Mouse (Mus musculus) heart, embryonic 11.5 days (tissue): ENCODE data around the gene Ephb1. TPM values are rescaled to one million over a fixed set of nuclear protein-coding genes. Genes with fewer than 3 reads are reported as not detected.

Experiments
- ATAC-seq: fragments of 200-750 bp; cut with Nextera tagmentation; replicated peaks from 2 replicates; pipeline ENCODE4 v1.8.0; 2017; ENCODE audit warnings: moderate library complexity; ENCODE audit not compliant: insufficient number of reproducible peaks, low FRiP score, low TSS enrichment
- H3K27ac ChIP-seq: fragments of 300-500 bp; sonication (generic); 2 replicates; pipeline ENCODE4 v1.5.1; 2014; ENCODE audit warnings: mild to moderate bottlenecking, low read depth, low read length
- H3K27me3 ChIP-seq: fragments of 300-500 bp; sonication (generic); 2 replicates; pipeline ENCODE4 v1.6.1; 2014; ENCODE audit warnings: mild to moderate bottlenecking, low read length, mixed read lengths; ENCODE audit not compliant: control insufficient read depth, insufficient read depth
- H3K36me3 ChIP-seq: fragments of 300-500 bp; sonication (generic); 2 replicates; pipeline ENCODE4 v1.6.1; 2014; ENCODE audit warnings: mild to moderate bottlenecking, low read length, moderate library complexity, mixed read lengths; ENCODE audit not compliant: control insufficient read depth, insufficient read depth
- H3K4me1 ChIP-seq: fragments of 300-500 bp; sonication (generic); 2 replicates; pipeline ENCODE4 v1.6.1; 2014; ENCODE audit warnings: low read length; ENCODE audit not compliant: control insufficient read depth, insufficient read depth
- H3K4me2 ChIP-seq: fragments of 300-500 bp; sonication (generic); 2 replicates; pipeline ENCODE4 v1.6.1; 2014; ENCODE audit warnings: mild to moderate bottlenecking, moderate library complexity
- H3K4me3 ChIP-seq: fragments of 300-500 bp; sonication (generic); 2 replicates; pipeline ENCODE4 v1.5.1; 2014; ENCODE audit warnings: low read depth, low read length
- H3K9ac ChIP-seq: fragments of 300-500 bp; sonication (generic); 2 replicates; pipeline ENCODE4 v1.6.1; 2014; ENCODE audit warnings: mild to moderate bottlenecking, low read depth, low read length, moderate library complexity
- H3K9me3 ChIP-seq: fragments of 300-500 bp; sonication (generic); replicated peaks from 2 replicates; pipeline ENCODE4 v1.6.1; 2016; ENCODE audit warnings: low read length; ENCODE audit not compliant: control insufficient read depth
- WGBS: fragments of 180-500 bp; shearing (Covaris S2); extraction: QIAGEN DNeasy Blood & Tissue Kit; methylation state at CpG from one replicate; pipeline ENCODE4 v1.1.7; 2014; ENCODE audit not compliant: insufficient replicate concordance; 5-methylcytosine and 5-hydroxymethylcytosine counted together
- polyA plus RNA-seq: library from polyadenylated mRNA; unstranded; fragments of >200 nt; fragmentation: Nextera tagmentation; extraction: Ambion mirVana; gene quantifications from 2 replicates; pipeline ENCODE4 v1.2.1, GENCODE M21; 2014

Ephb1 gene
- polyA plus RNA-seq, 1 experiment from 2014 or later: 0.87 TPM

DNA sequence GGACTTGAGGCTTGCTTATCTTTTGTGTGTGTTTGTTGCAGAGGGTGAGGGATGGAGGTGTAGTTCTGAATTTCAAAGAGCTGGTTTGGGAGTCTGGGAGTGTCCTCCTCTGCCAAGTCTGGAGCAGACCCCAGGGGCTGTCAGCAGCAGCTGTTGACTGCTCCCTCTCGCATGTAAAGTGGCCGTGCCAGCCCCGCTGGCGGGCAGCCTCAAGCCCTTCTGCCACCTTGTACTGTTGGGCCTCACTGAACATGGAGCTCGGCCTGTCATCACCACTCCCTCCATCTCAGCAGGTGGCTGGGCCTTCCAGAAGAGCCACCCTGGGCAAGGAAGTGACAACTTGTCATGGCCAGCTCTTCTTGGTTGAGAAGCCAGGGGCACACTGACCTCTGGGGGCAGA, 415.5 kb downstream of the Ephb1 start:
- H3K27me3 ChIP-seq: no peaks in the 10 kb centered on the region; the same call in 1 of the 2 replicates
- no peak overlapping the region for H3K27ac ChIP-seq
- no peak overlapping the region for H3K4me3 ChIP-seq
- H3K9me3 ChIP-seq: no peaks in the 10 kb centered on the region
- H3K4me1 ChIP-seq: no peaks in the 10 kb centered on the region; the same call in 1 of the 2 replicates
- no peak for ATAC-seq
- H3K36me3 ChIP-seq: no peaks in the 10 kb centered on the region
- H3K9ac ChIP-seq: no peak overlapping the region
- WGBS: 55% methylated on average over 5 of the region's 5 CpGs
- no peak overlapping the region for H3K4me2 ChIP-seq

DNA sequence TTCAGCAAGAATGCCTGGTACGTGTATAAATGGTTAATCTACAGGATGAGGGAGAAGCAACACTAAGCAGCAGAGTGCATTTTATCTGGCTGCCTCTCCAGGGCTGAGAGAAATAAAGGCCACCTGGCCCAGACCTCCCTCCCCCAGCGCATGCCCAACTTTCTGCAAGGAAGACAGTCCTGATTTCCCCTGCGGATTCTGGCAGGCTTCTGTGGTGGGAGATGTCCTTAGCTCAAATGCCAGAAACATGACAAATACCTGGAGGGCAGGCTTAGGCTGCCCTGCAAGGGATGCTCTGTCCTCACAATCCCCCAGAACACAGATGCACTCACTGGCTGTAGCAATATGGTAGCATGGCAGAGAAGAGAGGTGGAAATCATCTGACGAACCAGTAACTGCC, 416.4 kb downstream of the Ephb1 start:
- H3K27ac ChIP-seq: no peak overlapping the region
- no peaks in the 10 kb centered on the region; the same call in 1 of the 2 replicates for H3K27me3 ChIP-seq
- no peaks in the 10 kb centered on the region; the same call in 1 of the 2 replicates for H3K4me1 ChIP-seq
- H3K4me3 ChIP-seq: no peak overlapping the region
- ATAC-seq: no peak
- H3K4me2 ChIP-seq: no peak overlapping the region
- no peaks in the 10 kb centered on the region for H3K36me3 ChIP-seq
- 70% methylated on average over 4 of the region's 4 CpGs for WGBS
- H3K9me3 ChIP-seq: no peaks in the 10 kb centered on the region
- H3K9ac ChIP-seq: no peak overlapping the region

GRCm38 (mm10) chr9:101934887-101935286, 419.6 kb downstream of the Ephb1 start:
- ATAC-seq: no peak
- H3K9ac ChIP-seq: no peak overlapping the region
- no peak overlapping the region for H3K4me2 ChIP-seq
- no peaks in the 10 kb centered on the region for H3K9me3 ChIP-seq
- no peak overlapping the region for H3K27ac ChIP-seq
- H3K4me1 ChIP-seq: no peaks in the 10 kb centered on the region; the same call in 1 of the 2 replicates
- 66% methylated on average over 8 of the region's 8 CpGs for WGBS
- H3K36me3 ChIP-seq: no peaks in the 10 kb centered on the region
- no peak overlapping the region for H3K4me3 ChIP-seq
- no peaks in the 10 kb centered on the region for H3K27me3 ChIP-seq

DNA sequence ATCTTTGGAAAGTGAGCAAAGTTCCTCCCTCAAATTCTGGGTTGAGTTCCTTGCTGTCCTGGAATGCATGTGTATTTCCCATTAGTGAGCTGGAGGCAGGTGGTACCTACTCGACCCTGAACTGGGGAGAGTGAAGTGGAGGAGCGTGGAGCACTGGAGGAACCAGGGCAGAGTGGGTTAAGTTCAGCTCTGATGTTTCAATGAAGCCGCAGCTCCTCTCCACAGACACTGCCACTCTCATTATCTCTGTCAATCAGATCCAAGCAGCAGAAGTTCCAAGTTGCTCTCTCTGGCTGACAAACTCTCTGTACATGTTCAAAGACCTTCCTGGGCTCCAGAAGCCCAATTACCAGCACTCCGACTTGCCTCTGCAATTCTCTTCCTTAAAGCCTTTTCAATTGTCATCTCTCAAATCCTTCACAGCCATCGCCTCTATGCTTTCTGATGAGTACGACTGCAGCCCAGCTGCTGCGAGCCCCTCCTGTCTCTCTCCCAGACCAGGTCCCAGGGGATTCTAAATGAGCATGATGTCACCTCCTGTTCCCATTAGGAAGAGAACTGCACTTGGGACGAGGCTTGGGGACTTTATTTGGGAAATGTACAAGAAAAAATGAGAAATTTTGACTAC, 420.4 kb downstream of the Ephb1 start:
- Histone ChIP-seq H3K36me3 (no peaks in the 10 kb centered on the region), H3K9ac (no peak overlapping the region), H3K27me3 (no peaks in the 10 kb centered on the region), H3K4me3 (no peak overlapping the region), H3K4me1 (no peaks in the 10 kb centered on the region), H3K27ac (no peak overlapping the region), H3K9me3 (no peaks in the 10 kb centered on the region), H3K4me2 (no peak overlapping the region)
- ATAC-seq: no peak
- 57% methylated on average over 8 of the region's 8 CpGs for whole genome bisulfite sequencing

DNA sequence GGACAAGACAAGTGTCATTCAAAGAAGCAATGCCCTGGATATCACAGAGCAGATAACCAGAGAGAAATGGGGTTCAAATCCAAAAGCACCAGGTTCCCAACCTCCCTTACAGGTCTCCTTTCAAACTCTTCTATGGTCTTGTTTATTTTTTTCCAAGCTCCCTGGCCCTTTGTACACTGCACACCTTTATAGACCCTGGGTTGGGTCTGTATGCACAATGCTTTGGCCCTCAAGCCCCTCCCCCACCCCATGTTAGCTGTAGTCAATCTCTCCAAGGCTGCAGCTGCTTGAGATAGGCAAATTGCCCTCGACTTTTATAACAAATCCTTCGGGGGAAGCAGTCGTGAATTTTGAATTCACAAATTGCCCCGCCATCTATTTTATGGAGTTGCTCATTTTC, 429.7 kb downstream of the Ephb1 start:
- Histone ChIP-seq H3K9me3 (no peaks in the 10 kb centered on the region), H3K27ac (no peak overlapping the region), H3K4me1 (0 out of 2 replicates have a peak, but pooled peaks cover 3% of the 10 kb centered on the region), H3K4me3 (no peak overlapping the region), H3K4me2 (no peak overlapping the region), H3K9ac (no peak overlapping the region), H3K36me3 (no peaks in the 10 kb centered on the region), H3K27me3 (no peaks in the 10 kb centered on the region)
- no peak for ATAC-seq
- 61% methylated on average over 4 of the region's 4 CpGs for WGBS

DNA sequence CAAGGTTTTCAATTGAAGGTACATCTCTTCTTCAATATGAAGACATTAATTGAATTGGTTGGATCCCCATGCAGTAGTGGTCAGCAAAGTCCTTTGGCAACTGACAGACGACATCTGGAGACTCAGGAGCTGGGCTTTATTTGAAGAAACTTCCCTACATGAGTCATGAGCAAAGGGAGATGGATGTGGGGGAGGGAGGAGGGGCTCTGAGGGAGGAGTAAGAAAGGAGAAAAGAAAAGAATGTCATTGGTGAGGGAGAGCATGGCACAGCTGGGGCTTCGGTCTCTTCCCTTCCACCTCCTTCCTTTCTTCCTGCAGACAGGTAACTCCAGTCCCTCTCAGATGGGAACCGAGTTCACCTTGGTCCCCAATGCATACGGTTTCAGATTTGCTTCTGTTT, 431.6 kb downstream of the Ephb1 start:
- Histone ChIP-seq H3K9ac (no peak overlapping the region), H3K4me1 (0 out of 2 replicates have a peak, but pooled peaks cover 3% of the 10 kb centered on the region), H3K36me3 (no peaks in the 10 kb centered on the region), H3K4me3 (no peak overlapping the region), H3K27ac (no peak overlapping the region), H3K27me3 (no peaks in the 10 kb centered on the region), H3K4me2 (no peak overlapping the region), H3K9me3 (no peaks in the 10 kb centered on the region)
- WGBS: 69% methylated on average over 4 of the region's 4 CpGs
- no peak for ATAC-seq

DNA sequence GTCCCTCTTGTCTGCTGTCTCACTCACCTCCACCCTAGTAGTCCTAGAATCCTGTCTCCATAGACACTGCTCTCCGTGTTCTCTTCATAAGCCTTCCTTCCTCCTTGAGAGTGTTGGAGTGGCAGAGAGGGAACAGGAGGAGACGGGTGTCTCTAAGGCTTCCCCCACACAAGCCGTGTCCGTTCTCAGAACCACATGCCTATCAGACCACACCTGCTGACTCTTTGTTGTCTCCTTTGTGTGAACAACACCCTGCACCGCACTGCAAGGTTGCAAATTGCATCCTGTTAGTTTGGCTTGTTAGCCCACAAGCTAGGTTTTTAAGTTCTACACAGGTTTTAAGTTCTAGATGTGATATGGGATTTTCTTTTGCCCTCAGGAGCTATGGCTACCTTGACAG, 435.2 kb downstream of the Ephb1 start:
- no peak for ATAC-seq
- H3K4me2 ChIP-seq: no peak overlapping the region
- no peaks in the 10 kb centered on the region for H3K9me3 ChIP-seq
- H3K4me3 ChIP-seq: no peak overlapping the region
- H3K27me3 ChIP-seq: no peaks in the 10 kb centered on the region
- H3K9ac ChIP-seq: no peak overlapping the region
- H3K4me1 ChIP-seq: 0 out of 2 replicates have a peak, but pooled peaks cover 3% of the 10 kb centered on the region
- WGBS: 78% methylated on average over 5 of the region's 5 CpGs
- H3K27ac ChIP-seq: no peak overlapping the region
- H3K36me3 ChIP-seq: no peaks in the 10 kb centered on the region

GRCm38 (mm10) chr9:101918771-101919170, 435.7 kb downstream of the Ephb1 start:
- ATAC-seq: no peak
- Histone ChIP-seq H3K4me2 (no peak overlapping the region), H3K4me1 (no peaks in the 10 kb centered on the region), H3K27me3 (no peaks in the 10 kb centered on the region), H3K9me3 (no peaks in the 10 kb centered on the region), H3K27ac (no peak overlapping the region), H3K36me3 (no peaks in the 10 kb centered on the region), H3K4me3 (no peak overlapping the region), H3K9ac (no peak overlapping the region)
- 74% methylated on average over 4 of the region's 4 CpGs for WGBS

DNA sequence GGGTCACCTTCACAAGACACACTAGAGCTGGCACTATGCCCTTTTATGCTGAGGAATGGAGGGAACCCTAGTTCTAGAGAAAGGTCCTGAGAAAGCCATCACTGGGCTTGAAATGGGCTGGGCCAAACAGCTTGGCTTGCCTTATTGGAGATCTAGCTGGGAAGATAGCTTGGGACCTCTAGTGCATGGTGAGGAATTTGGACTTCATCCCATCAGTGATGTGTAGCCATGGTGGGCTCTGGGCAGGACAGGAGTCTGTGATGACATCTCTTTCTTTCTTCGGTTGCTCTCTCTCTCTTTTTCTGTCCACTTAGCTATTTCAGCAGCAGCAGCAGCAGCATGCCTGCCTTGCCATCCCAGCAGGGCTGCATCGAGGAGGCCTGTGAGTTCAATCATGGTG, 439.4 kb downstream of the Ephb1 start:
- Histone ChIP-seq H3K4me2 (no peak overlapping the region), H3K27ac (no peak overlapping the region), H3K27me3 (no peaks in the 10 kb centered on the region), H3K4me1 (no peaks in the 10 kb centered on the region), H3K9ac (no peak overlapping the region), H3K4me3 (no peak overlapping the region), H3K36me3 (no peaks in the 10 kb centered on the region), H3K9me3 (no peaks in the 10 kb centered on the region)
- 70% methylated on average over 2 of the region's 2 CpGs for WGBS
- no peak for ATAC-seq
